Mouse (Mus musculus) lung, embryonic 15.5 days (tissue): ENCODE data around the gene P4ha2. TPM values are rescaled to one million over a fixed set of nuclear protein-coding genes. Genes with fewer than 3 reads are reported as not detected.

Experiments used
- ATAC-seq: fragments of 200-750 bp; cut with Nextera tagmentation; 2 replicates; pipeline ENCODE4 v1.8.0; 2017; ENCODE audit warnings: moderate number of reproducible peaks, borderline replicate concordance; ENCODE audit not compliant: low FRiP score, low TSS enrichment; ENCODE audit errors: extremely low read depth
- H3K27ac ChIP-seq: fragments of 300-500 bp; sonication (generic); 2 replicates; pipeline ENCODE4 v1.5.1; 2015; ENCODE audit warnings: moderate library complexity, mild to moderate bottlenecking, inconsistent platforms
- H3K27me3 ChIP-seq: fragments of 300-500 bp; sonication (generic); 2 replicates; pipeline ENCODE4 v1.6.1; 2015; ENCODE audit warnings: inconsistent platforms
- H3K36me3 ChIP-seq: fragments of 300-500 bp; sonication (generic); 2 replicates; pipeline ENCODE4 v1.6.1; 2015; ENCODE audit warnings: inconsistent platforms
- H3K4me1 ChIP-seq: fragments of 300-500 bp; sonication (generic); 2 replicates; pipeline ENCODE4 v1.6.1; 2015; ENCODE audit warnings: inconsistent platforms
- H3K4me2 ChIP-seq: fragments of 300-500 bp; sonication (generic); 2 replicates; pipeline ENCODE4 v1.6.1; 2015; ENCODE audit warnings: inconsistent platforms, mild to moderate bottlenecking, moderate library complexity
- H3K4me3 ChIP-seq: fragments of 300-500 bp; sonication (generic); 2 replicates; pipeline ENCODE4 v1.5.1; 2015; ENCODE audit warnings: mild to moderate bottlenecking, inconsistent platforms
- H3K9ac ChIP-seq: fragments of 300-500 bp; sonication (generic); 2 replicates; pipeline ENCODE4 v1.6.1; 2015; ENCODE audit warnings: inconsistent platforms
- H3K9me3 ChIP-seq: fragments of 300-500 bp; sonication (generic); 2 replicates; pipeline ENCODE4 v1.6.1; 2016; ENCODE audit warnings: inconsistent platforms
- WGBS: fragments of 180-500 bp; shearing (Covaris S2); methylation state at CpG from one replicate; pipeline ENCODE4 v1.1.7; 2015; 5-methylcytosine and 5-hydroxymethylcytosine counted together
- polyA plus RNA-seq: library from polyadenylated mRNA; unstranded; fragments of >200 nt; fragmentation: Nextera tagmentation; extraction: Ambion mirVana; gene quantifications from 2 replicates; pipeline ENCODE4 v1.2.1, GENCODE M21; 2015

P4ha2 gene
- polyA plus RNA-seq, 1 experiment from 2014 or later = 38.4 TPM

- no peak for ATAC-seq
- Histone ChIP-seq H3K4me1 (peaks cover 22% of the 10 kb centered on the region), H3K36me3 (no peaks in the 10 kb centered on the region), H3K27me3 (peaks cover 35% of the 10 kb centered on the region), H3K4me2 (no peak overlapping the region), H3K27ac (no peak overlapping the region), H3K9ac (no peak overlapping the region), H3K4me3 (no peak overlapping the region), H3K9me3 (no peaks in the 10 kb centered on the region)
- WGBS = 80% methylated on average over 5 of the region's 5 CpGs
Observed at GRCm38 (mm10) chr11:54071726-54072445, 28.0 kb upstream of the P4ha2 start.

- H3K9me3 ChIP-seq = no peaks in the 10 kb centered on the region
- H3K36me3 ChIP-seq = no peaks in the 10 kb centered on the region
- peaks cover 9% of the 10 kb centered on the region for H3K4me1 ChIP-seq
- H3K27me3 ChIP-seq = peaks cover 25% of the 10 kb centered on the region
- no peak for ATAC-seq
- no peak overlapping the region for H3K4me3 ChIP-seq
- H3K27ac ChIP-seq = 0 out of 2 replicates have a peak overlapping the region, but pooled peaks have one; percentile 8
- 44% methylated on average over 4 of the region's 4 CpGs for WGBS
- no peak overlapping the region for H3K9ac ChIP-seq
- no peak overlapping the region for H3K4me2 ChIP-seq
Observed at GRCm38 (mm10) chr11:54073291-54073690, 26.6 kb upstream of the P4ha2 start.

- H3K27ac ChIP-seq = no peak overlapping the region
- WGBS = 73% methylated on average over 6 of the region's 6 CpGs
- ATAC-seq = no peak
- no peak overlapping the region for H3K4me2 ChIP-seq
- no peaks in the 10 kb centered on the region for H3K4me1 ChIP-seq
- H3K4me3 ChIP-seq = no peak overlapping the region
- no peaks in the 10 kb centered on the region for H3K9me3 ChIP-seq
- H3K27me3 ChIP-seq = peaks cover 5% of the 10 kb centered on the region
- no peak overlapping the region for H3K9ac ChIP-seq
- no peaks in the 10 kb centered on the region for H3K36me3 ChIP-seq
Observed at GRCm38 (mm10) chr11:54075353-54075752, 24.5 kb upstream of the P4ha2 start.

- ATAC-seq = no peak
- no peaks in the 10 kb centered on the region for H3K4me1 ChIP-seq
- no peak overlapping the region for H3K27ac ChIP-seq
- H3K4me2 ChIP-seq = no peak overlapping the region
- H3K9ac ChIP-seq = no peak overlapping the region
- 100% methylated on average over 1 of the region's 1 CpGs for WGBS
- no peaks in the 10 kb centered on the region for H3K27me3 ChIP-seq
- H3K9me3 ChIP-seq = no peaks in the 10 kb centered on the region
- H3K4me3 ChIP-seq = no peak overlapping the region
- H3K36me3 ChIP-seq = no peaks in the 10 kb centered on the region
Observed at GRCm38 (mm10) chr11:54076101-54076500, 23.8 kb upstream of the P4ha2 start.

GRCm38 (mm10) chr11:54080435-54080834 lies 19.5 kb upstream of the P4ha2 start:
- Histone ChIP-seq H3K9me3 (no peaks in the 10 kb centered on the region), H3K27ac (no peak overlapping the region), H3K4me2 (no peak overlapping the region), H3K4me3 (no peak overlapping the region), H3K36me3 (no peaks in the 10 kb centered on the region), H3K9ac (no peak overlapping the region), H3K27me3 (no peaks in the 10 kb centered on the region), H3K4me1 (no peaks in the 10 kb centered on the region)
- no peak for ATAC-seq
- 27% methylated on average over 7 of the region's 7 CpGs for WGBS

- Histone ChIP-seq H3K4me2 (no peak overlapping the region), H3K36me3 (no peaks in the 10 kb centered on the region), H3K4me3 (no peak overlapping the region), H3K4me1 (no peaks in the 10 kb centered on the region), H3K27ac (no peak overlapping the region), H3K27me3 (no peaks in the 10 kb centered on the region), H3K9me3 (no peaks in the 10 kb centered on the region), H3K9ac (no peak overlapping the region)
- WGBS = 87% methylated on average over 5 of the region's 5 CpGs
- ATAC-seq = no peak
Observed at GRCm38 (mm10) chr11:54082725-54083124, 17.2 kb upstream of the P4ha2 start.

GRCm38 (mm10) chr11:54084976-54085375 lies 14.9 kb upstream of the P4ha2 start:
- no peak overlapping the region for H3K4me2 ChIP-seq
- H3K4me3 ChIP-seq = no peak overlapping the region
- H3K9me3 ChIP-seq = no peaks in the 10 kb centered on the region
- ATAC-seq = no peak
- H3K36me3 ChIP-seq = no peaks in the 10 kb centered on the region
- H3K9ac ChIP-seq = no peak overlapping the region
- no peak overlapping the region for H3K27ac ChIP-seq
- no peaks in the 10 kb centered on the region for H3K27me3 ChIP-seq
- 79% methylated on average over 1 of the region's 1 CpGs for WGBS
- H3K4me1 ChIP-seq = no peaks in the 10 kb centered on the region

- Histone ChIP-seq H3K9ac (no peak overlapping the region), H3K4me3 (no peak overlapping the region), H3K4me1 (no peaks in the 10 kb centered on the region), H3K4me2 (no peak overlapping the region), H3K9me3 (no peaks in the 10 kb centered on the region), H3K27me3 (no peaks in the 10 kb centered on the region), H3K36me3 (no peaks in the 10 kb centered on the region), H3K27ac (no peak overlapping the region)
- 59% methylated on average over 5 of the region's 5 CpGs for WGBS
- ATAC-seq = no peak
Observed at GRCm38 (mm10) chr11:54085816-54086215, 14.1 kb upstream of the P4ha2 start.

GRCm38 (mm10) chr11:54088253-54088946 lies 11.5 kb upstream of the P4ha2 start:
- Histone ChIP-seq H3K9me3 (no peaks in the 10 kb centered on the region), H3K27ac (no peak overlapping the region), H3K4me3 (no peak overlapping the region), H3K4me1 (no peaks in the 10 kb centered on the region), H3K9ac (no peak overlapping the region), H3K4me2 (no peak overlapping the region), H3K36me3 (no peaks in the 10 kb centered on the region), H3K27me3 (no peaks in the 10 kb centered on the region)
- no peak for ATAC-seq
- 78% methylated on average over 7 of the region's 7 CpGs for WGBS

- Histone ChIP-seq H3K27ac (no peak overlapping the region), H3K9me3 (no peaks in the 10 kb centered on the region), H3K4me1 (no peaks in the 10 kb centered on the region), H3K36me3 (no peaks in the 10 kb centered on the region), H3K27me3 (no peaks in the 10 kb centered on the region), H3K4me2 (no peak overlapping the region), H3K9ac (no peak overlapping the region), H3K4me3 (no peak overlapping the region)
- whole genome bisulfite sequencing = 41% methylated on average over 5 of the region's 5 CpGs
- peak; percentile 27; the same call in 1 of the 2 replicates for ATAC-seq
Observed at GRCm38 (mm10) chr11:54088947-54089317, 11.0 kb upstream of the P4ha2 start.

- no peak overlapping the region for H3K27ac ChIP-seq
- no peaks in the 10 kb centered on the region for H3K9me3 ChIP-seq
- WGBS = 84% methylated on average over 1 of the region's 1 CpGs
- no peaks in the 10 kb centered on the region for H3K27me3 ChIP-seq
- ATAC-seq = no peak
- no peak overlapping the region for H3K9ac ChIP-seq
- no peak overlapping the region for H3K4me2 ChIP-seq
- H3K4me3 ChIP-seq = no peak overlapping the region
- no peaks in the 10 kb centered on the region for H3K4me1 ChIP-seq
- no peaks in the 10 kb centered on the region for H3K36me3 ChIP-seq
Observed at GRCm38 (mm10) chr11:54090091-54090879, 9.6 kb upstream of the P4ha2 start.

- Histone ChIP-seq H3K9ac (no peak overlapping the region), H3K9me3 (no peaks in the 10 kb centered on the region), H3K4me1 (no peaks in the 10 kb centered on the region), H3K27ac (no peak overlapping the region), H3K27me3 (no peaks in the 10 kb centered on the region), H3K36me3 (no peaks in the 10 kb centered on the region), H3K4me2 (no peak overlapping the region), H3K4me3 (no peak overlapping the region)
- 51% methylated on average over 8 of the region's 8 CpGs for WGBS
- ATAC-seq = no peak
Observed at GRCm38 (mm10) chr11:54091726-54092125, 8.2 kb upstream of the P4ha2 start.
